Mouse (Mus musculus) retina, embryonic 14.5 days (tissue): ENCODE data around the gene Tas1r3.
A peak's percentile ranks its signal among the peaks of the same experiment; 100 is the strongest.

Source experiments
- DNase-seq: peaks from one replicate; pipeline ENCODE4 v3.0.0-alpha.2; 2015; ENCODE audit warnings: low spot score

Tas1r3 gene

GRCm38 (mm10) chr4:155841651-155842270 lies 21.4 kb downstream of the Tas1r3 start:
- DNase-seq, result peak; percentile 19

- DNase-seq, result peak; percentile 70
These were observed 22.1 kb downstream of the Tas1r3 start for GRCm38 (mm10) chr4:155841003-155841454.

GRCm38 (mm10) chr4:155840076-155841002 lies 22.8 kb downstream of the Tas1r3 start:
- peak; percentile 7 for DNase-seq

GRCm38 (mm10) chr4:155839483-155839910 lies 23.7 kb downstream of the Tas1r3 start, which contains the start of gene Mxra8:
Mxra8 (plus strand) TSS chr4:155839680.
- peak; percentile 67 for DNase-seq

GRCm38 (mm10) chr4:155838187-155839153 lies 24.7 kb downstream of the Tas1r3 start:
- DNase-seq, result no peak

GRCm38 (mm10) chr4:155837404-155838010 lies 25.7 kb downstream of the Tas1r3 start:
- DNase-seq, result no peak

GRCm38 (mm10) chr4:155833836-155834235 lies 29.3 kb downstream of the Tas1r3 start:
- DNase-seq, result peak; percentile 89

- DNase-seq, result no peak
These were observed 29.9 kb downstream of the Tas1r3 start for GRCm38 (mm10) chr4:155833234-155833633.

GRCm38 (mm10) chr4:155832321-155832720 lies 30.8 kb downstream of the Tas1r3 start:
- DNase-seq, result no peak

- DNase-seq, result peak; percentile 5
These were observed 31.3 kb downstream of the Tas1r3 start for GRCm38 (mm10) chr4:155831831-155832230.

GRCm38 (mm10) chr4:155831205-155831766 lies 31.9 kb downstream of the Tas1r3 start, which contains the start of gene Aurkaip1:
Aurkaip1 (plus strand) TSS chr4:155831272.
- DNase-seq, result peak; percentile 98

- peak; percentile 31 for DNase-seq
These were observed 32.6 kb downstream of the Tas1r3 start for GRCm38 (mm10) chr4:155830596-155830995.

GRCm38 (mm10) chr4:155829866-155830265 lies 33.3 kb downstream of the Tas1r3 start:
- no peak for DNase-seq

GRCm38 (mm10) chr4:155823443-155823842 lies 39.7 kb downstream of the Tas1r3 start:
- DNase-seq, result no peak

GRCm38 (mm10) chr4:155821025-155821424 lies 42.1 kb downstream of the Tas1r3 start:
- peak; percentile 64 for DNase-seq

- DNase-seq, result no peak
These were observed 45.6 kb downstream of the Tas1r3 start for GRCm38 (mm10) chr4:155817533-155817932.

GRCm38 (mm10) chr4:155812665-155813181 lies 50.4 kb downstream of the Tas1r3 start:
- peak; percentile 61 for DNase-seq

- peak; percentile 97 for DNase-seq
These were observed 51.1 kb downstream of the Tas1r3 start, which contains the start of gene Ccnl2 for GRCm38 (mm10) chr4:155811929-155812664. Ccnl2 (plus strand) TSS chr4:155812489.
